Mouse (Mus musculus) forebrain, embryonic 15.5 days (tissue): ENCODE measurements around the gene Ndst2. TPM values are rescaled to one million over a fixed set of nuclear protein-coding genes. Genes with fewer than 3 reads are reported as not detected.

Source experiments
- ATAC-seq: fragments of 200-750 bp; cut with Nextera tagmentation; replicated peaks from 2 replicates; pipeline ENCODE4 v1.8.0; 2017; ENCODE audit warnings: mild to moderate bottlenecking, moderate TSS enrichment, moderate library complexity
- H3K27ac ChIP-seq: fragments of 300-500 bp; sonication (generic); replicated peaks from 2 replicates; pipeline ENCODE4 v1.5.1; 2015; ENCODE audit warnings: mild to moderate bottlenecking, inconsistent platforms
- H3K27me3 ChIP-seq: fragments of 300-500 bp; sonication (generic); 2 replicates; pipeline ENCODE4 v1.6.1; 2015; ENCODE audit warnings: inconsistent platforms
- H3K36me3 ChIP-seq: fragments of 300-500 bp; sonication (generic); 2 replicates; pipeline ENCODE4 v1.6.1; 2015; ENCODE audit warnings: mild to moderate bottlenecking, inconsistent platforms
- H3K4me1 ChIP-seq: fragments of 300-500 bp; sonication (generic); 2 replicates; pipeline ENCODE4 v1.6.1; 2015; ENCODE audit warnings: inconsistent platforms
- H3K4me2 ChIP-seq: fragments of 300-500 bp; sonication (generic); replicated peaks from 2 replicates; pipeline ENCODE4 v1.6.1; 2015; ENCODE audit warnings: mild to moderate bottlenecking, inconsistent platforms
- H3K4me3 ChIP-seq: fragments of 300-500 bp; sonication (generic); 2 replicates; pipeline ENCODE4 v1.5.1; 2015; ENCODE audit warnings: mild to moderate bottlenecking, inconsistent platforms
- H3K9ac ChIP-seq: fragments of 300-500 bp; sonication (generic); replicated peaks from 2 replicates; pipeline ENCODE4 v1.6.1; 2015; ENCODE audit warnings: mild to moderate bottlenecking, inconsistent platforms
- H3K9me3 ChIP-seq: fragments of 300-500 bp; sonication (generic); 2 replicates; pipeline ENCODE4 v1.6.1; 2016; ENCODE audit warnings: inconsistent platforms
- WGBS: fragments of 180-500 bp; shearing (Covaris S2); methylation state at CpG from one replicate; pipeline ENCODE4 v1.1.7; 2015; ENCODE audit warnings: mixed read lengths; 5-methylcytosine and 5-hydroxymethylcytosine counted together
- polyA plus RNA-seq: library from polyadenylated mRNA; unstranded; fragments of >200 nt; fragmentation: Nextera tagmentation; extraction: Ambion mirVana; gene quantifications from 2 replicates; pipeline ENCODE4 v1.2.1, GENCODE M21; 2015

Gene Ndst2
- polyA plus RNA-seq, 1 experiment from 2014 or later, result 15.7 TPM

GRCm38 (mm10) chr14:20764942-20765341, 30.6 kb upstream of the Ndst2 start:
- H3K27ac ChIP-seq, result no peak overlapping the region
- H3K27me3 ChIP-seq, result no peaks in the 10 kb centered on the region
- peaks cover 39% of the 10 kb centered on the region for H3K36me3 ChIP-seq
- H3K4me1 ChIP-seq, result no peaks in the 10 kb centered on the region
- no peak for ATAC-seq
- no peak overlapping the region for H3K9ac ChIP-seq
- H3K4me2 ChIP-seq, result no peak overlapping the region
- no peak overlapping the region for H3K4me3 ChIP-seq
- H3K9me3 ChIP-seq, result no peaks in the 10 kb centered on the region
- WGBS, result 96% methylated on average over 5 of the region's 5 CpGs

GRCm38 (mm10) chr14:20758768-20759435, 24.5 kb upstream of the Ndst2 start:
- H3K4me1 ChIP-seq, result no peaks in the 10 kb centered on the region
- no peak overlapping the region for H3K4me2 ChIP-seq
- no peaks in the 10 kb centered on the region for H3K9me3 ChIP-seq
- no peak overlapping the region for H3K27ac ChIP-seq
- 83% methylated on average over 8 of the region's 8 CpGs for WGBS
- peaks cover 58% of the 10 kb centered on the region for H3K36me3 ChIP-seq
- ATAC-seq, result no peak
- no peak overlapping the region for H3K9ac ChIP-seq
- no peaks in the 10 kb centered on the region for H3K27me3 ChIP-seq
- H3K4me3 ChIP-seq, result no peak overlapping the region

DNA sequence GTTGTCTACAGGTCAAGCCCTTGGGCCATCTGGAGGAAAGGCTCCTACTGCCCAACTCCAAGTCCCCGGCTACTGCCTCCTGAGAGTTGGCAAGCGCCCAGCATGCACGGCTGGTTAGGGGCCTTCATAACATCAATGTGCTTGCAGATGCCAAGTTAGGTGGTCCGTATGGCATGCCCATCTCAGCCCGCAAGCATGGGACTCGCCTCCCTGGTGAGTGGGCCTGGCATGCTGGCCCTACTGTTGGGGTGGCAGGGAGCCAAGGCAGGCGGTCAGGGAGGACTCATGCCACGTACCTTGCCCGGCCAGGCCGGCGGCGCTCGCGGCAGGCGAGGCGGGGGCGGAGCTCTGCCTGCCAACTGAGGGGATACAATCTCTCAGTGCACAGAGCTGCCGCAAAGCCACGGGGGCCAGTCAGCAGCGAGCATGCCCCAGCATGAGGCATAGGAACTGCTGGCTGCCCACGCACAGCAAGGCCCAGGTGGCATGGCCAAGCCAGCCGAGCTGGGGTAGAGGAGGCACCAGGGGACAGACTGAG, 23.1 kb upstream of the Ndst2 start:
- WGBS, result 88% methylated on average over 22 of the region's 22 CpGs

GRCm38 (mm10) chr14:20753792-20754191, 19.4 kb upstream of the Ndst2 start:
- Histone ChIP-seq H3K27me3 (no peaks in the 10 kb centered on the region), H3K9me3 (no peaks in the 10 kb centered on the region), H3K27ac (no peak overlapping the region), H3K4me2 (no peak overlapping the region), H3K36me3 (peaks cover 27% of the 10 kb centered on the region), H3K9ac (no peak overlapping the region), H3K4me1 (no peaks in the 10 kb centered on the region), H3K4me3 (no peak overlapping the region)
- WGBS, result 81% methylated on average over 3 of the region's 3 CpGs
- no peak for ATAC-seq

More for the DNA sequence above, 23.1 kb upstream of the Ndst2 start:
- Histone ChIP-seq H3K36me3 (peaks cover 48% of the 10 kb centered on the region), H3K4me2 (no peak overlapping the region), H3K9ac (no peak overlapping the region), H3K9me3 (no peaks in the 10 kb centered on the region), H3K4me1 (no peaks in the 10 kb centered on the region), H3K4me3 (no peak overlapping the region), H3K27me3 (no peaks in the 10 kb centered on the region), H3K27ac (no peak overlapping the region)
- ATAC-seq, result no peak

GRCm38 (mm10) chr14:20750503-20750902, 16.1 kb upstream of the Ndst2 start:
- Histone ChIP-seq H3K36me3 (peaks cover 9% of the 10 kb centered on the region), H3K4me3 (no peak overlapping the region), H3K4me2 (no peak overlapping the region), H3K27ac (no peak overlapping the region), H3K27me3 (no peaks in the 10 kb centered on the region), H3K4me1 (no peaks in the 10 kb centered on the region), H3K9me3 (no peaks in the 10 kb centered on the region), H3K9ac (no peak overlapping the region)
- WGBS, result 92% methylated on average over 5 of the region's 5 CpGs
- no peak for ATAC-seq

GRCm38 (mm10) chr14:20749494-20750051, 15.2 kb upstream of the Ndst2 start:
- ATAC-seq, result no peak
- Histone ChIP-seq H3K4me1 (no peaks in the 10 kb centered on the region), H3K4me3 (no peak overlapping the region), H3K27me3 (no peaks in the 10 kb centered on the region), H3K9ac (no peak overlapping the region), H3K9me3 (no peaks in the 10 kb centered on the region), H3K36me3 (0 out of 2 replicates have a peak, but pooled peaks cover 2% of the 10 kb centered on the region), H3K27ac (no peak overlapping the region), H3K4me2 (no peak overlapping the region)
- WGBS, result 85% methylated on average over 4 of the region's 4 CpGs

DNA sequence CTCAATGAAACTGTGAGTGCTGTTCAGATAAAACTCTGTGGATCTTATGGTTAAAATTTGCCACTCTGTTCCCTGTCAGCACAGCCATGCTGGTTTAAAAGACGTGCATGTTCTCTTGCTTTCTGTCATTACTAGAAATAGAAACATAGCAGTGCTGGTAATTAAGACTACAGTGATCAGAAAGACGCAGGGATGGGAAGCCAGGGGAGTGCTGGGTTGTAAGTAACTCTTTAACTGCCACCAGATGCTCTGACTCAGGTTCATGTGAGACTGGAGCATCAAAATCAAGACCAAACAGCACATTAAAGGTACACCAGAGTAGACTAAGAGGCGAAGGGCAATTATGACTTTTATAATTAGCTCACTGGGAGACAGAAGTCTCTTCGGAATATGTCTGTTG, 14.0 kb upstream of the Ndst2 start:
- 70% methylated on average over 4 of the region's 4 CpGs for WGBS
- Histone ChIP-seq H3K27me3 (no peaks in the 10 kb centered on the region), H3K27ac (no peak overlapping the region), H3K9ac (no peak overlapping the region), H3K9me3 (no peaks in the 10 kb centered on the region), H3K4me2 (no peak overlapping the region), H3K36me3 (peaks cover 8% of the 10 kb centered on the region; the same call in 1 of the 2 replicates), H3K4me3 (no peak overlapping the region), H3K4me1 (no peaks in the 10 kb centered on the region)
- no peak for ATAC-seq

DNA sequence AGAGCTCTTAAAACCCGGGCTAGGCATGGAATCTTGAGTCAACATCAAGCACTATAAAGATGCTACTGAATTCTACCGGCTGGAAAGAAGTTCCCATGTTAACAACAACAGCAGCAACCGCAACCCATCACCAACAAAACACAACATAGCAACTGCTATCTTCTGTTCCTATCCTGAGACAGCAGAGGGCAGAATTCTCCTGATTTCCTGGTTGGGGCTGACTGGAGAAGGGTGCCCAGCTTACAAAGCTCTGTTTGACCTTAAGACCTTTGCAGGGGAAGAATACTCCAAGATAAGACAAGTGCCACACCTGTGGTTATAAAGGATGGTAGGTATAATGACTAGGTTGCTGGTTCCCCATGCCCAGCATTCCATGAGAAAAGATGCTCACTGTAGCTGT, 12.6 kb upstream of the Ndst2 start:
- no peak overlapping the region for H3K4me3 ChIP-seq
- 90% methylated on average over 3 of the region's 3 CpGs for WGBS
- no peaks in the 10 kb centered on the region for H3K4me1 ChIP-seq
- no peak overlapping the region for H3K27ac ChIP-seq
- no peak overlapping the region for H3K9ac ChIP-seq
- ATAC-seq, result no peak
- no peaks in the 10 kb centered on the region for H3K9me3 ChIP-seq
- H3K36me3 ChIP-seq, result peaks cover 12% of the 10 kb centered on the region; the same call in 1 of the 2 replicates
- no peak overlapping the region for H3K4me2 ChIP-seq
- no peaks in the 10 kb centered on the region for H3K27me3 ChIP-seq

GRCm38 (mm10) chr14:20743614-20744013, 9.3 kb upstream of the Ndst2 start:
- H3K36me3 ChIP-seq, result peaks cover 20% of the 10 kb centered on the region
- WGBS, result 99% methylated on average over 3 of the region's 3 CpGs

DNA sequence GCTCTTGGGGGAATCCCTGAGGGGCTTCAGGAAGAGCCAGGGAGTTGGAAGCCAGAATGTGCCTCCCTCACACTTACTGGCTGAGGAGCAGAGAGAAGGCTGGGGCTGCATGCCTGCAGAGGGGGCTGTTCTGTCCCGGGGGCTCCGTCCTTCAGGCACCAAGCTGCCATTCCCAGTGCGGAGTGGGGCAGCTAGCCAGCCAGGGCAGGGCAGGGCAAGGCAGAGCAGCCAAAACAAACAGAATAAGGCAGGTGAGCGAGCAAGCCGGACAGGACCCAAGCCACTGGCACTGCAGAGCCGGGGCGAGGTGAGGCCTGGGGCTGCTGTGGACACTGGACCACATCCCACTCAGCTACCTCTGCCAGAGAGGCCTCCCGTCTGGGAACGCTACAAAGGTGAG, 6.9 kb upstream of the Ndst2 start:
- Histone ChIP-seq H3K4me1 (no peaks in the 10 kb centered on the region), H3K9ac (no peak overlapping the region), H3K27me3 (no peaks in the 10 kb centered on the region), H3K4me2 (no peak overlapping the region), H3K4me3 (no peak overlapping the region), H3K36me3 (peaks cover 25% of the 10 kb centered on the region), H3K9me3 (no peaks in the 10 kb centered on the region), H3K27ac (no peak overlapping the region)
- 90% methylated on average over 9 of the region's 9 CpGs for WGBS
- ATAC-seq, result no peak

More at GRCm38 (mm10) chr14:20743614-20744013, 9.3 kb upstream of the Ndst2 start:
- Histone ChIP-seq H3K9me3 (no peaks in the 10 kb centered on the region), H3K4me1 (no peaks in the 10 kb centered on the region), H3K27me3 (no peaks in the 10 kb centered on the region), H3K4me3 (no peak overlapping the region), H3K27ac (no peak overlapping the region), H3K4me2 (no peak overlapping the region), H3K9ac (no peak overlapping the region)
- ATAC-seq, result no peak

DNA sequence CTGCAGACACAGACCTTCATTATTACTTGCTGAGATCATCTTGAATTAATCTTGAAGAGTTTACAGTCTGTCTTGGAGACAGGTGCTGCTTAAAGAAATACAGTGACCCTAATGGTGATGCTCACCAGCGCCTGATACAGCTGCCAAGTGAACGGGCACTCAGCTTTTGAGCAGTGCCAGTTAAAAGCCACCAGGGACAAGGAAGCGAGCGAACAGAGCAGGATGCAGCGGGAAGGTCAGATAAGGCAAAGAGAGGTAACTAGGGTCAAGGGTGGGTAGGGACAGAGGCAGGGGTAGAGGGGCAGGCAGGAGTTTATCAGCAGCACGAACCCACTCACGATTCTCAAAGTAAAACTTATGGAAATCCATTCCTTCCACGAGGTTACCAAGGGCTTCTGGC, 4.1 kb upstream of the Ndst2 start:
- peaks cover 27% of the 10 kb centered on the region for H3K36me3 ChIP-seq

DNA sequence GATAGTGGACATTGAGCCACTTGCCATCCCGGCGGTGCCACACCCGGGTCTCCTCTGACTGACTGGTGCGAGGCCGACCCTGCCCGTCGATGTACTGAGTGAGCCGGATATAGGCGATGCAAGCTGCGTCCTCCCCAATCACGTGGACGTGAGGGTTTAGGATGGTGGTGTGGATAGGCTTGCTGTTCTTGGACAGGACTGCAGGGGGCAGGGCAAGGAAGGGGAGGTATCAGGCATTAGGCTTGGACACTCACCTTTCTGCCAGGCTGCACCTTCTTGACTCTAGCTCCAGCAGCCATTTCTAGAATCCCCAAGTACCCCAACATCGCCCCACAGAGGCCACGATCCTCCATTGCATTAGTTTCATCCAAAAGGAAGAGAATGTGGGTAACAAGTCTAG, 2.9 kb upstream of the Ndst2 start:
- H3K4me3 ChIP-seq, result no peak overlapping the region
- H3K36me3 ChIP-seq, result peaks cover 23% of the 10 kb centered on the region
- H3K4me1 ChIP-seq, result peaks cover 15% of the 10 kb centered on the region
- no peak overlapping the region for H3K27ac ChIP-seq
- no peak for ATAC-seq
- no peak overlapping the region for H3K4me2 ChIP-seq
- H3K9ac ChIP-seq, result no peak overlapping the region
- 43% methylated on average over 14 of the region's 14 CpGs for WGBS
- H3K9me3 ChIP-seq, result no peaks in the 10 kb centered on the region
- H3K27me3 ChIP-seq, result no peaks in the 10 kb centered on the region

More for the DNA sequence above, 4.1 kb upstream of the Ndst2 start:
- H3K9ac ChIP-seq, result no peak overlapping the region
- no peak overlapping the region for H3K4me2 ChIP-seq
- H3K27ac ChIP-seq, result no peak overlapping the region
- 91% methylated on average over 8 of the region's 8 CpGs for WGBS
- H3K4me3 ChIP-seq, result no peak overlapping the region
- peaks cover 9% of the 10 kb centered on the region for H3K4me1 ChIP-seq
- no peaks in the 10 kb centered on the region for H3K9me3 ChIP-seq
- no peaks in the 10 kb centered on the region for H3K27me3 ChIP-seq
- ATAC-seq, result no peak
